Mouse (Mus musculus) heart, adult 2 months (tissue): Measurements from ENCODE around the gene Tle2.

Experiments used
- CTCF ChIP-seq: fragments of 200-600 bp; IDR thresholded peaks from 2 replicates; pipeline ENCODE4 v1.8.1; 2022; ENCODE audit warnings: antibody characterized with exemption, mild to moderate bottlenecking, moderate library complexity
- EP300 ChIP-seq: fragments of 200-500 bp; IDR thresholded peaks from 2 replicates; pipeline ENCODE4 v1.6.1; 2011; ENCODE audit warnings: low read depth, low read length, control low read depth; ENCODE audit not compliant: insufficient read depth

DNA sequence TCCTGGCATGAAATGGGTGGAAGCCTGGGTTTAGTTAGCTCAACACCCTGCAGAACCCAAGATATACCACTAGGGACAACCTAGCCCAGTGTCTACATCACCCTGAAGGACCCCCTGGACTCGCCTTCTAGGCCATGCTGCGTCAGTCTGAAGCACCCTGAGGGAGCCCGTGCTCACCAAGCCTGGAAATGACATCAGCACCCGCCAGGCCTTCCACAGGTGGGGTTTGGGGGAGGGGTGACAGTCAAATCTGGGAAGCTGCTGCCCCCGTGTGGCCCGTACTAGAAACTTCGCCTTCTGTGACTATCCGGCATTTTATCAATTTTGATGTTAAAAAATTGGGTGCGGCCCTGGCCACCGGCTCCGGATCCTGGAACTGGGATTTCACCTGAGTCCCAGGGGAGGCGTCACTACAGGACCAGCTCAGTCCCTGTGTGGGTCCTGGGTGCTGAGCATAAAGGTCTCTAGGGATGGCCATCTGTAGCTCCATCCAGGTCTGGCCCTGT is 22.7 kb upstream of the Tle2 start:
- TF ChIP-seq CTCF: peak; percentile 85
- peak; percentile 95 for TF ChIP-seq EP300
